In the genomic region with DNA sequence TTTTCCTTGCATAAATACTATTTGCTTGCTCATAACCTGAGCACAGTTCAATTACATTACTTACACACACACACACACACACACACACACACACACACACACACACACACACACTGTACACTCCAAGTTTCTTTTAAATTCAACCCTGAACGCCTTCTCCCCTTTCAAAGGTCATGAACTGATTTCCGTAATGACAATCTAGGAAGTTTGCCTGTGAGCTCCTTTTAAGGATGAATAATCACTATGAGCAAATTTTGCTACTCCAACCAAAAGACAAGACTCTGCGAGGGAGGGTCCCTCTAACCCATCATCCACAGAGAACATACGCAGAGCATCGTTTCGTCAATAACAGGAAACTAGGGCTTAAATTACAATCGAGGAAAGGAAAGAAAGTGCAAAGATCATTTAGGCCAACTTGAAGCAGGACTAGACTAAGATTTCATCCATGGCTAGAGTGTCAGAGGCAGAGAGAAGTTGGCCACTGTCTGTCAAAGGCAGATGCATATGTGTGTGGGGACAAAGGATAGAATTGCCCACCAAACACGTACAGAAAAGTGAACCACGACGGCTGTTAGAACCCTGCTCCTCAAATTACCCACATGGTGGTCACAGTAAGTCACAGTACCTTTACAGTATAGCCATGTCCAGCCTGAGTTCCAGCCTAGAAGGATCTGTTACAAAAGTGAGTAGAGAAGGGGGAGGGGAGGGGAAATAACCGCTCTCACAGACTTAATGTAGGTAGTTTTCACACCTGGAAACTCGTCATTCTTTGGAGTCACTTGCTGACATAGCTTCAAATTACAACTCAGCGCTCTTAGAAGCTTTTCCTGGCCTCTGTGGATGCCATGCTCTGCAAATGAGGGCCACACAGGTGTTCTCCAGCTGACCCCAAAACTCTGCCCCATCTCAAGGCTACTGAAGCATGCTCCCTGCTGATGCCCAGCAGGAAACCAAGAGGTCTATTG, we compare ENCODE assay signal across 9 mouse cellular contexts. TPM values are rescaled to one million over a fixed set of nuclear protein-coding genes. Genes with fewer than 3 reads are reported as not detected.
A peak's percentile ranks its signal among the peaks of the same experiment; 100 is the strongest.
DNase-seq lines count a peak whose midpoint lies in the region; ATAC-seq and TF ChIP-seq lines count a peak whose summit lies in the region.
"Had no signal": no experiment of that assay in that cellular context is flagged by ENCODE, and none has a peak within 500 bp of the region (broad histone marks: within the 10 kb centered on the region; RNA-seq: fewer than 3 reads in every experiment).

No protein-coding gene starts in this region.

- H3K27ac ChIP-seq in heart, embryonic 13.5 days (replicated peaks): peak overlapping the region; percentile 73
- H3K27ac ChIP-seq in neural tube, embryonic 11.5 days (ENCODE audit: low read depth, low read length): 0 out of 2 replicates have a peak overlapping the region, but pooled peaks have one; percentile 11
- peak overlapping the region; percentile 28; the same call in 1 of the 2 replicates for H3K27ac ChIP-seq in hindbrain, postnatal 0 days

- H3K4me2 ChIP-seq in heart, embryonic 13.5 days: no peak overlapping the region
- H3K4me2 ChIP-seq in neural tube, embryonic 11.5 days (ENCODE audit: low read depth): no peak overlapping the region
- no peak overlapping the region for H3K4me2 ChIP-seq in hindbrain, postnatal 0 days (ENCODE audit: low read depth, low read length)

- H3K4me3 ChIP-seq in heart, embryonic 13.5 days: no peak overlapping the region
- no peak overlapping the region for H3K4me3 ChIP-seq in neural tube, embryonic 11.5 days (ENCODE audit: low read depth, low read length)
- H3K4me3 ChIP-seq in hindbrain, postnatal 0 days (ENCODE audit: low read length): no peak overlapping the region

- DNase-seq in heart, adult 8-10 months (ENCODE audit: low spot score): no peak
- peak; percentile 46 for DNase-seq in neural tube, embryonic 11.5 days (ENCODE audit: low spot score)
- no peak for DNase-seq in neural tube, embryonic 10.5 days (ENCODE audit: extremely low spot score, low spot score)
- no peak for DNase-seq in hindbrain, postnatal 0 days (ENCODE audit: low spot score)
- DNase-seq in yolk sac, embryonic 10.5 days (ENCODE audit: low spot score): no peak
- DNase-seq in gastrocnemius, postnatal 4 days (ENCODE audit: low spot score in 2 of 2): no peak
- no peak for DNase-seq in layer of hippocampus, adult 9-11 months
- DNase-seq: adrenal gland, adult 8-10 months had no signal

- H3K4me1 ChIP-seq in heart, embryonic 13.5 days: peaks cover 68% of the 10 kb centered on the region
- H3K4me1 ChIP-seq in neural tube, embryonic 11.5 days (ENCODE audit: control insufficient read depth, insufficient read depth, low read length): peaks cover 14% of the 10 kb centered on the region
- H3K4me1 ChIP-seq in hindbrain, postnatal 0 days (ENCODE audit: insufficient read depth, low read length): peaks cover 16% of the 10 kb centered on the region

- H3K9ac ChIP-seq in heart, embryonic 13.5 days: no peak overlapping the region
- no peak overlapping the region for H3K9ac ChIP-seq in neural tube, embryonic 11.5 days (ENCODE audit: low read length)
- no peak overlapping the region for H3K9ac ChIP-seq in hindbrain, postnatal 0 days (replicated peaks; ENCODE audit: low read length)

- WGBS in heart, embryonic 13.5 days: 53% methylated on average over 13 of the region's 13 CpGs
- 36% methylated on average over 13 of the region's 13 CpGs for WGBS in neural tube, embryonic 11.5 days
- 58% methylated on average over 13 of the region's 13 CpGs for WGBS in hindbrain, postnatal 0 days

- no peaks in the 10 kb centered on the region for H3K27me3 ChIP-seq in heart, embryonic 13.5 days (replicated peaks)
- no peaks in the 10 kb centered on the region for H3K27me3 ChIP-seq in neural tube, embryonic 11.5 days (ENCODE audit: control insufficient read depth, insufficient read depth, low read length)
- H3K27me3 ChIP-seq in hindbrain, postnatal 0 days (ENCODE audit: insufficient read depth, low read length): no peaks in the 10 kb centered on the region

- TF ChIP-seq CTCF in hindbrain, postnatal 0 days (IDR thresholded peaks at IDR 0.05; ENCODE audit: low read depth): no peak

- no peaks in the 10 kb centered on the region for H3K9me3 ChIP-seq in heart, embryonic 13.5 days
- no peaks in the 10 kb centered on the region for H3K9me3 ChIP-seq in neural tube, embryonic 11.5 days (ENCODE audit: control insufficient read depth, low read length)
- H3K9me3 ChIP-seq in hindbrain, postnatal 0 days (ENCODE audit: low read length): no peaks in the 10 kb centered on the region

- ATAC-seq in heart, embryonic 13.5 days (ENCODE audit: extremely low read depth, insufficient number of reproducible peaks, low FRiP score, low TSS enrichment): no peak
- ATAC-seq in neural tube, embryonic 11.5 days (ENCODE audit: insufficient read depth, low FRiP score, low TSS enrichment): no peak
- no peak for ATAC-seq in hindbrain, postnatal 0 days

- peaks cover 20% of the 10 kb centered on the region for H3K36me3 ChIP-seq in heart, embryonic 13.5 days
- no peaks in the 10 kb centered on the region; the same call in 1 of the 2 replicates for H3K36me3 ChIP-seq in neural tube, embryonic 11.5 days (ENCODE audit: control insufficient read depth, insufficient read depth, low read length)
- H3K36me3 ChIP-seq in hindbrain, postnatal 0 days (ENCODE audit: insufficient read depth, low read length): no peaks in the 10 kb centered on the region

RNA-seq across cellular contexts. Expression of gene App, which starts 44.6 kb away (rescaled TPM):
- polyA plus RNA-seq in heart, embryonic 13.5 days (2015; fragmentation: Nextera tagmentation; extraction: Ambion mirVana): 165 and 166 TPM in 2 replicates
- 100 to 1,000 TPM; 121 to 133 (median 126) TPM for total RNA-seq in heart, adult 8-10 months (2022)
- polyA plus RNA-seq in neural tube, embryonic 11.5 days (2014; fragmentation: Nextera tagmentation; extraction: Ambion mirVana): 197 and 210 TPM in 2 replicates
- 526 and 585 TPM in 2 replicates for total RNA-seq in hindbrain, postnatal 0 days (2014; rRNA removed)
- 487 and 498 TPM in 2 replicates for polyA plus RNA-seq in hindbrain, postnatal 0 days (2015; fragmentation: Nextera tagmentation; extraction: Ambion mirVana)
- total RNA-seq in gastrocnemius, postnatal 4 days (2021): 100 to 1,000 TPM; 259 to 283 TPM

Comparison
In these comparisons a context has a peak if more than half of its experiments do, and no peak if none do; other contexts are left out.
1. H3K27ac ChIP-seq: peak in every context shown above with its lines; median percentile 73 in heart, embryonic 13.5 days; 28 in hindbrain, postnatal 0 days; 11 in neural tube, embryonic 11.5 days.